Mouse (Mus musculus) neural tube, embryonic 15.5 days (tissue): ENCODE measurements at regions not wholly inside any gene's neighbourhood (a gene's known extent, or its start where the extent isn't known, plus 50 kb on each side); places are given as distances from the start of the nearest gene placed in this dataset.

Experiments
- ATAC-seq: fragments of 200-750 bp; cut with Nextera tagmentation; 2 replicates; pipeline ENCODE4 v1.8.0; 2017; ENCODE audit warnings: mild to moderate bottlenecking, moderate TSS enrichment, moderate library complexity; ENCODE audit not compliant: low FRiP score
- H3K27ac ChIP-seq: fragments of 300-500 bp; sonication (generic); replicated peaks from 2 replicates; pipeline ENCODE4 v1.5.1; 2015; ENCODE audit warnings: mild to moderate bottlenecking, inconsistent platforms
- H3K27me3 ChIP-seq: fragments of 300-500 bp; sonication (generic); replicated peaks from 2 replicates; pipeline ENCODE4 v1.6.1; 2015; ENCODE audit warnings: inconsistent platforms
- H3K36me3 ChIP-seq: fragments of 300-500 bp; sonication (generic); 2 replicates; pipeline ENCODE4 v1.6.1; 2015; ENCODE audit warnings: inconsistent platforms
- H3K4me1 ChIP-seq: fragments of 300-500 bp; sonication (generic); 2 replicates; pipeline ENCODE4 v1.6.1; 2015; ENCODE audit warnings: inconsistent platforms
- H3K4me2 ChIP-seq: fragments of 300-500 bp; sonication (generic); 2 replicates; pipeline ENCODE4 v1.6.1; 2015; ENCODE audit warnings: inconsistent platforms, mild to moderate bottlenecking, moderate library complexity
- H3K4me3 ChIP-seq: fragments of 300-500 bp; sonication (generic); replicated peaks from 2 replicates; pipeline ENCODE4 v1.5.1; 2015; ENCODE audit warnings: mild to moderate bottlenecking, inconsistent platforms
- H3K9ac ChIP-seq: fragments of 300-500 bp; sonication (generic); replicated peaks from 2 replicates; pipeline ENCODE4 v1.6.1; 2015; ENCODE audit warnings: mild to moderate bottlenecking, inconsistent platforms
- H3K9me3 ChIP-seq: fragments of 300-500 bp; sonication (generic); replicated peaks from 2 replicates; pipeline ENCODE4 v1.6.1; 2016; ENCODE audit warnings: inconsistent platforms
- WGBS: fragments of 180-500 bp; shearing (Covaris S2); methylation state at CpG from one replicate; pipeline ENCODE4 v1.1.7; 2015; ENCODE audit warnings: mixed read lengths; 5-methylcytosine and 5-hydroxymethylcytosine counted together

DNA sequence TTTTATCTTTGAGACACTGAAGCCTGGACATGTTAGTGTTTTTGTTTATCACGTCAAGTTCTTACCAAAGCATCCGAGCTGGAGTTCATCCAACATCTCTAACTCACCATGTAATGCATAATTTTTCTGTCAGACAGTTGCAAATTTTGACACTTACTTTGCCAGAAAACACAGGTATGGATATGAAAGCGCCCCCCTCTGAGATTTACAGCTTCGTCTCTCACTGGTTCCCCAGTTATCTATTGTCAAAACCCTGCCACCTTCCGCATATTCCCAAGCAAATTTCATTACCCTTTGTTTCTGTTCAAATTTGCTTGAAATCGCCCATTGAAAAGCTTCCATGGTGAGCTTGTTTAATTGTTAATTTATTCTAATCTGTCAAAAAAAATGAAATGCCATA is 202.7 kb upstream of the Cxadr start:
- no peaks in the 10 kb centered on the region for H3K9me3 ChIP-seq
- no peak for ATAC-seq
- H3K36me3 ChIP-seq = no peaks in the 10 kb centered on the region
- peaks cover 3% of the 10 kb centered on the region for H3K4me1 ChIP-seq
- WGBS = 67% methylated on average over 6 of the region's 6 CpGs
- H3K9ac ChIP-seq = no peak overlapping the region
- no peak overlapping the region for H3K4me2 ChIP-seq
- no peak overlapping the region for H3K27ac ChIP-seq
- H3K27me3 ChIP-seq = no peaks in the 10 kb centered on the region
- no peak overlapping the region for H3K4me3 ChIP-seq

DNA sequence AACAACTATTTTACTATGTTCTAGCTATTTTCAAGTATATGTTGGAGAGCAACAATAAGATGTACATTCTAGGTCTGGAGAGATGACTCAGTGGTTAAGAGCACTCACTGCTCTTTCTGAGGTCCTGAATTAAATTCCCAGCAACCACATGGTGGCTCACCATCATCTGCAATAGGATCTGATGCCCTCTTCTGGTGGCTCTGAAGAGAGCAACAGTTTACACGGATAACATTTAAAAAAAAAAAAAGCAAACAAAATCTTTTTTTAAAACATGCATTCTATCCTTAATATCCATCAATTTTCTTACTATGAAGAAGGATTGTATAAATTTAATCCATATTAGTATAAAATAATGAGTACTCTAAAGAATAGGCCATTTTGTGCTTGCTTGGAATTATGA is 204.7 kb upstream of the Cxadr start:
- 58% methylated on average over 1 of the region's 1 CpGs for WGBS
- Histone ChIP-seq H3K9me3 (no peaks in the 10 kb centered on the region), H3K27ac (no peak overlapping the region), H3K4me1 (no peaks in the 10 kb centered on the region; the same call in 1 of the 2 replicates), H3K9ac (no peak overlapping the region), H3K36me3 (no peaks in the 10 kb centered on the region), H3K4me3 (no peak overlapping the region), H3K27me3 (no peaks in the 10 kb centered on the region), H3K4me2 (no peak overlapping the region)
- ATAC-seq = no peak

DNA sequence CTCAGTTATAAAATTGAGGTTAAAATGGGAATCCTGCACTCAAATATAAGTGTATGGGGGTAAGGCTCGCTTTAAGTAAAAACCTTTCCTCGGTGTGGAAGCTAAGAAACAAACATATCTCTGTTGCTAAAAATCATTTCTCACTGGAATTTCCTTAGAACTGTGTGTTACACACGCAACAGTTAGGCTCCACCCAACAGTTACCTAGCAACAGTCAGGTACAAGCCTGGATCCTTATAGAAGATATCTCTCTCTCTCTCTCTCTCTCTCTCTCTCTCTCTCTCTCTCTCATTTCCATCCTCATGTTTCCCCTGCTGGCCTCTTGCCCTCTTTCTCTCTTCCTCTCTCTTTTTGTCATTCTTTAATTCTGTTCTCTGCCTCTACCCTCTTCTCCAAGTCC is 211.1 kb upstream of the Cxadr start:
- no peaks in the 10 kb centered on the region for H3K9me3 ChIP-seq
- no peak for ATAC-seq
- no peaks in the 10 kb centered on the region for H3K4me1 ChIP-seq
- WGBS = 79% methylated on average over 3 of the region's 3 CpGs
- H3K36me3 ChIP-seq = no peaks in the 10 kb centered on the region
- no peaks in the 10 kb centered on the region for H3K27me3 ChIP-seq
- no peak overlapping the region for H3K4me3 ChIP-seq
- H3K9ac ChIP-seq = no peak overlapping the region
- H3K4me2 ChIP-seq = no peak overlapping the region
- no peak overlapping the region for H3K27ac ChIP-seq

DNA sequence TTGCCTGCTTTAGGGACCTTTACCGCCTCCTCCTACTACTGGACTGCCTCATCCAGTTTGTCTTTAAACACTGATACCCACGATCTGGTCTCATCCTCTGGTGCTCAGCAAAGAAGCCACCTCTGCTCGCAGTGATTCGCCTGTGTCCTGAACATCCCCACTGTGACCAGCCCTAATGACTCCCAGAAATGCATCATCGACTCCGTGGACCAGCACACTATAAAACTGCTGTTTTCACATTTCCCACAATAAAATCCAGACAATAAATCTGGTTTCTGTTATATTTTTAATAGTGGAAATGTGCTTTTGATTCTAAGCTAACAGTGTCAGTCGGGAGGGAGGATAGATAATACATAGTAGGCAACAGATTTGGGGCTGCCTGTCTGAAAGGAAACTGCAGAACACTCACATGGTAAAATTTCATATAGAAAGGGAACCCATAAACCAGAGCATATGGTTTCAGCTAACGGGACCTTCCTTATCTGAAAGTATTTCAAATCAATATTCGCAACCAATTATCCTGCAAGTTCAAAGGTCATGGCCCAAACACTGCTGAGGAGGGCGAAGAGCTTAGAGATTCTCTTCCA is 233.7 kb upstream of the Cxadr start:
- Histone ChIP-seq H3K4me1 (no peaks in the 10 kb centered on the region), H3K9me3 (no peaks in the 10 kb centered on the region), H3K36me3 (no peaks in the 10 kb centered on the region), H3K27ac (no peak overlapping the region), H3K4me3 (no peak overlapping the region), H3K27me3 (no peaks in the 10 kb centered on the region), H3K9ac (no peak overlapping the region), H3K4me2 (no peak overlapping the region)
- 67% methylated on average over 10 of the region's 10 CpGs for WGBS
- no peak for ATAC-seq

DNA sequence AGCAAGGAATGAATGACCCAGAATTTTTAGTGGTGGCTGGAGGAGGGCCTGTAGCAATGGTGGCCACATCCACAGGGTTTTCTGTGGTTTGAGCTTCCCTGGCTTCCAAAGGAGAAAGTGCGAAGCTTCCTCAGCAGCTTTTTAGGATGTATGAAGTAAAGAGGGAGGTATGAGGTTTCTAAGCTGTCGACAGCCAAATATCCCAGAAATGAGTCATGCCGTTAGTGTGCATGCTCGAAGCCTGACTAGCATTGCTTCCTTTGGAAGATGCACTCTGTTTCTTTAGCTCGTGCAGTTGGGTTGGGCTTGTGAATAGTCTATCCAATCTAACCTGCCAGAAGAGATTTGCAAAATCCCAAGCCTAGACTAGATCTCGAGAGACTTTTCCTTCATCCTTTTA is 240.8 kb upstream of the Cxadr start:
- WGBS = 94% methylated on average over 6 of the region's 6 CpGs
- no peak overlapping the region for H3K9ac ChIP-seq
- ATAC-seq = no peak
- H3K4me3 ChIP-seq = no peak overlapping the region
- H3K27ac ChIP-seq = no peak overlapping the region
- no peaks in the 10 kb centered on the region for H3K9me3 ChIP-seq
- H3K36me3 ChIP-seq = no peaks in the 10 kb centered on the region
- no peak overlapping the region for H3K4me2 ChIP-seq
- no peaks in the 10 kb centered on the region for H3K4me1 ChIP-seq
- H3K27me3 ChIP-seq = no peaks in the 10 kb centered on the region

DNA sequence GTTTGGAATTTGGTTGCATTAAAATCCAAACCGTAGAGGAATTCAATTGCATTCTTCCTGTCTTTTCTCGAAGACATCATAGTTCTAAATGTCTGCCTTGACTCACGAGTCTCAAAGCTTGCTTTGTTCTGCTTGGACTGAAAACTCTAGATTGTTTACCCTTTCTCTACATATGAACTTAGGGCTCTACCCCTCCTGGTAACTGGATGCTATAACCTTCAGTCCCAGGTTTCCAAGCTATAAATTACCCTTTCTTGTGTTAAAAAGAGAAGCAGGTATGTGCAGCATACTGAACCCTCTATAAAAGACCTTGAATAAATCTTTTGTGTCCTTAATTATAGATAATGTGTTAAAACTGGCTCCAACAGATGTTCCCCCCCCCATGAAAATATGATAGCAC is 243.7 kb upstream of the Cxadr start:
- 66% methylated on average over 3 of the region's 3 CpGs for WGBS
- no peaks in the 10 kb centered on the region for H3K4me1 ChIP-seq
- no peak for ATAC-seq
- H3K36me3 ChIP-seq = no peaks in the 10 kb centered on the region
- H3K4me2 ChIP-seq = no peak overlapping the region
- H3K4me3 ChIP-seq = no peak overlapping the region
- H3K9ac ChIP-seq = no peak overlapping the region
- H3K9me3 ChIP-seq = no peaks in the 10 kb centered on the region
- H3K27me3 ChIP-seq = no peaks in the 10 kb centered on the region
- H3K27ac ChIP-seq = no peak overlapping the region

DNA sequence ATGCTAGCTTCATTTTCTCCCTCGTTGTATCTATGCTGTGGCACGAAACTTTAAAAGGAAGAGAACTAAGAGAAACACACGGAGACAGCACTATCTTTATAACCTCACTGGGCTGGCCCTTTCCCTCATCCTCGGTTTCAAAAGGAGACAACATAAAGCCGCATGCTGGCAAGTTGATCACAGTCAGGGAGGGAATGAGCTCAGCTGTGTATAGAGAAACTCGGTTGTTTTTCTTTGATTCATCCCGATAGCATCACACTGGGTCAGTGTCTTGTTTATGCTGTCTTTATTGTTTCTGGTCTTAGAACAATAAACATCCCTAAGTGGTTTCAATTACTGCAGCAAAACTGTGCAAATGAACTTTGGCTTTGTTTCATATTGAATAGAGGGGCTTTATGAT is 249.2 kb upstream of the Cxadr start:
- 22% methylated on average over 7 of the region's 7 CpGs for WGBS
- ATAC-seq = no peak; the same call in 1 of the 2 replicates
- Histone ChIP-seq H3K4me1 (no peaks in the 10 kb centered on the region), H3K4me3 (no peak overlapping the region), H3K9me3 (no peaks in the 10 kb centered on the region), H3K36me3 (no peaks in the 10 kb centered on the region), H3K9ac (no peak overlapping the region), H3K27me3 (no peaks in the 10 kb centered on the region), H3K4me2 (no peak overlapping the region), H3K27ac (no peak overlapping the region)

DNA sequence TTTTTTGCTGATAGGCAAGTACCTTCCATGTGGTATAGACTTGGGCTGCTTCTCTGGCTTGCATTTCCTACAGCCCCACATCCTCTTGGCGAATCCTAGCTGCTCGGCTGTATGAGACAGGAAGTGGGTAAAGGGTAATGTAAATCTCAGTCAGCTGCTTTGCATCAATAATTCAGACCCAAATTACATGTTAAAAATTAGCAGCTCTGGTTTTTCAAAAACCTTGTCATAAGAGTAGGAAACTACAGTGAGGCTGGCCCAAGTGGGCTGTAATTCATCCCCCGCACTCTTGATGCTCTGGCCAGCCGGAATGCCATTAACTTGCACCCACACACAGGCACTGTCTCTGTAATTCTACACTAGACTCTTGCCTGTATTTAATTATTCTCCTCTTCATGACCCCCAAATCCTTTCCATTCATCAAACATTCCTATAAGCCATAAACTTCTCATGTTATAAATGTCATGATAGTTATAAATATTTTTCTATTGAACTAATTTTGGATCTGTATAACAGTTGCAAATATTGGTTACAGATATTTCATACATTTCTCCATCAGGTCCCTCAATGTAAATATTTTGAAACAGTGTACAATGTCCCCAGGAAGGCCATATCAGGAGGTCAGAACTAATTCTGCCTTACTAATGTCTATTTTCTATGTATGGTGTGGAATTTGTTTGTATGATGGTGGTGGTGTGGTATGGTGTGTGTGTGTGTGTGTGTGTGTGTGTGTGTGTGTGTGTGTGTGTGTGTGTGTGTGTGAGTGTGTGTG is 261.0 kb upstream of the Cxadr start:
- H3K27ac ChIP-seq = no peak overlapping the region
- H3K9ac ChIP-seq = no peak overlapping the region
- no peak overlapping the region for H3K4me2 ChIP-seq
- H3K36me3 ChIP-seq = no peaks in the 10 kb centered on the region
- no peak for ATAC-seq
- no peak overlapping the region for H3K4me3 ChIP-seq
- 0 out of 2 replicates have a peak, but pooled peaks cover 4% of the 10 kb centered on the region for H3K4me1 ChIP-seq
- H3K9me3 ChIP-seq = no peaks in the 10 kb centered on the region
- 79% methylated on average over 4 of the region's 4 CpGs for WGBS
- H3K27me3 ChIP-seq = no peaks in the 10 kb centered on the region

DNA sequence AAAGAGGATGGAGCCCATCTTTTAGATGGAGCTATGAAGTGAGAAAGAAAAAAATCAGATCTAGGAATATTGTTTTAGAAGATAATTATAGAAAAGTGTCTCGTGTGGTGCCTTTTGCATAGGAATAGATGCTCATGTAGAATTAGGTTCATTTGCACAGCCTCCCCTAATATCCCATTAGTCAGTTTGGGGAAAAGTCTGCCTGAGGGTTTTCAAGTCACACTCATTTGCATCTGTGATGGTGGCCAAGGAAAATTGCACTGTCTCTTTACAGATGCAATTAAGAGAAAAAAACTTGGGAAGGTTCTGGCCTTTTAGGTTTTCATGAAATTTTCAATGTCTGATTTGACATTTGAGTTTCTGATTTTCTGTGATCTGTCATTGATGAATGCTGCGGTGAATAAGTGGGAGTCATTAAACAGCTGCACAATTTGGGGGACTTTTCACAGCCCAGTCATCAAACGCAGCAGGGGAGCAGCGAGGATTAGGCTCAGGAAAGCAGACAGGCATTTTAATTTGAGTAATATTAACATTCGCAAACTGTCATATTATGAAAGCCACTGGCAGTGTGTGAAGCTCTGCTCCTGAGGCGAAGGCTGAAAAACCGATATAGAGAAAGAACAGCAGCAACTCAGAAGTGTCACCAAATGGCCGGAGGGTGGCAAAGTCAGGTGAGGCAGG is 281.5 kb upstream of the Cxadr start:
- H3K9ac ChIP-seq = no peak overlapping the region
- H3K36me3 ChIP-seq = no peaks in the 10 kb centered on the region
- H3K4me2 ChIP-seq = peak overlapping the region; percentile 7; the same call in 1 of the 2 replicates
- WGBS = 36% methylated on average over 8 of the region's 8 CpGs
- peak; percentile 8; the same call in 1 of the 2 replicates for ATAC-seq
- H3K4me3 ChIP-seq = no peak overlapping the region
- H3K4me1 ChIP-seq = peaks cover 5% of the 10 kb centered on the region
- H3K27ac ChIP-seq = no peak overlapping the region
- no peaks in the 10 kb centered on the region for H3K27me3 ChIP-seq
- no peaks in the 10 kb centered on the region for H3K9me3 ChIP-seq

DNA sequence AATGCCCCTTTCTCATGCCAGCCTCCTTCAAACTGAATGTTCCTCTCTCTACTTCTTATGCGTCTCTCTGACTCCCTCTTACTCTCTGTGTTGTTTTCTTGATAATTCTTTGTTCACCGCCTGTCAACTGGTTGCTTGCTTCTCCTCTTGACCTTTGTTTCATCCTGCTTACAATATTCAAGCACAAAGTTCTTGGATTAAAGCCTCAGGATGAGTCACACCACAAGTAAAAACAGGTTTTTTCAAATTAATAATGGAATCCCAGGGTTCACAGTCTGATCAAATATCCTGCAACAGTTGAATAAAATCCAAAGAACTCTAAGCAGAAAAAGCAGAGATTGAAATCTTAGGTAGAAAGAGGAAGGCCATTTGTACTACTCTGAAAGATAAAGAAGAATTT is 285.9 kb upstream of the Cxadr start:
- Histone ChIP-seq H3K9me3 (no peaks in the 10 kb centered on the region), H3K4me1 (peaks cover 5% of the 10 kb centered on the region), H3K9ac (no peak overlapping the region), H3K4me2 (no peak overlapping the region), H3K4me3 (no peak overlapping the region), H3K36me3 (no peaks in the 10 kb centered on the region), H3K27me3 (no peaks in the 10 kb centered on the region), H3K27ac (no peak overlapping the region)
- 78% methylated on average over 2 of the region's 2 CpGs for WGBS
- no peak for ATAC-seq

DNA sequence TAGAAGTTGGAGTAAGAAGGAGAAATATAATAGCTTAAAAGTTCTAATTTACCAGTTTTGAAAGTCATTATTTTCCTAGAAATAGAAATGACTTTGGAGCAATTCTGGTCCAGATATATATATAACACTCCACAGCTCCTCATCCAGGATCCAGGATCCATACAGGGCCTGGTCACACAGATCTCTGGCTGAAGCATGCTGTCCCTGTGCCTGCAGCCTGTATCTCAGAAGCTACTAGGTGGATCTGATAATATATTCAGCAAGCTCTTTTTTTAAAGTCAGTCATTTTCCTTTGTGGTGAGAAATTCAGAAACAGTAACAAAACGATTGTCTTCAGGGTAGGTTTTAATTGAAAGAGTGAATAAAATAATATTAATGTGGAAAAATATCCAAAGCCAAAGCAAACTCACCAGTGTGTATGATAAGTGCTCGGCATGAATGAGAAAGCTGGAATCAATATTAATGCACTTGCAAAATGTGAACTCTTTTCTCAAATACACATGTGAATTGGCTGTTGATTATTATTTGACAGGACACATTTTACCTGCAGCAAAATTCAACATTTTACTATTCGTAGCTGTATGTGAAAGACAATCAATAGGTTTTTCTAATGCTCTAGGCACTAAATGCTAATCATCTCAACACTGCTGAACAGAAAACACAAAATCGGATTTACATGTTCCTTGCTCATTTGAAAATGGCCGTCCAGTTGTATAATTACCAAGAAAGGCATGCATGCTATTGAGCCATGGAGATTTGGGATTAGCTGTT is 288.1 kb upstream of the Cxadr start:
- Histone ChIP-seq H3K4me3 (no peak overlapping the region), H3K36me3 (no peaks in the 10 kb centered on the region), H3K9ac (no peak overlapping the region), H3K9me3 (no peaks in the 10 kb centered on the region), H3K4me1 (no peaks in the 10 kb centered on the region), H3K27me3 (no peaks in the 10 kb centered on the region), H3K4me2 (no peak overlapping the region), H3K27ac (no peak overlapping the region)
- no peak for ATAC-seq
- 76% methylated on average over 5 of the region's 5 CpGs for WGBS
